8 mouse cellular contexts compared by ENCODE assay signal in genomic region chr2:55818220-55818619, GRCm38 (mm10).
DNase-seq lines count a peak whose midpoint lies in the region; ATAC-seq and TF ChIP-seq lines count a peak whose summit lies in the region.

No protein-coding gene starts in this region.

- H3K4me1 ChIP-seq in heart, embryonic 11.5 days (ENCODE audit: control insufficient read depth, insufficient read depth, low read length): no peaks in the 10 kb centered on the region
- H3K4me1 ChIP-seq in forebrain, embryonic 15.5 days: peaks cover 9% of the 10 kb centered on the region; the same call in 1 of the 2 replicates
- H3K4me1 ChIP-seq in neural tube, embryonic 12.5 days: peaks cover 3% of the 10 kb centered on the region; the same call in 1 of the 2 replicates

- ATAC-seq in heart, embryonic 11.5 days (replicated peaks; ENCODE audit: insufficient number of reproducible peaks, low FRiP score, low TSS enrichment): no peak
- peak; percentile 96 for ATAC-seq in forebrain, embryonic 15.5 days (replicated peaks)
- ATAC-seq in neural tube, embryonic 12.5 days (ENCODE audit: low FRiP score, low read depth): peak; percentile 81

- peak overlapping the region; percentile 29 for H3K4me2 ChIP-seq in heart, embryonic 11.5 days
- H3K4me2 ChIP-seq in forebrain, embryonic 15.5 days (replicated peaks): peak overlapping the region; percentile 33
- H3K4me2 ChIP-seq in neural tube, embryonic 12.5 days (replicated peaks): peak overlapping the region; percentile 33; the same call in 1 of the 2 replicates

- no peak overlapping the region for H3K9ac ChIP-seq in heart, embryonic 11.5 days (ENCODE audit: low read depth, low read length)
- no peak overlapping the region for H3K9ac ChIP-seq in forebrain, embryonic 15.5 days (replicated peaks)
- H3K9ac ChIP-seq in neural tube, embryonic 12.5 days: no peak overlapping the region

- no peak for DNase-seq in heart, adult 9 months (ENCODE audit: low spot score in 2 of 2)
- peak; percentile 95 for DNase-seq in brain, embryonic 14.5 days (ENCODE audit: low read depth)
- peak; percentile 36 to 46 for DNase-seq in layer of hippocampus, postnatal 10 days (ENCODE audit: low spot score in 2 of 2)
- DNase-seq in ovary, postnatal 14 days (ENCODE audit: low spot score): no peak
- DNase-seq in kidney, adult 8-10 months: no peak

- no peak for TF ChIP-seq CTCF in brain, embryonic 14.5 days (IDR thresholded peaks at IDR 0.05; ENCODE audit: borderline replicate concordance, extremely low read depth, insufficient read depth, insufficient read length)

- no peak overlapping the region for H3K4me3 ChIP-seq in heart, embryonic 11.5 days (ENCODE audit: low read depth, low read length)
- no peak overlapping the region for H3K4me3 ChIP-seq in forebrain, embryonic 15.5 days
- H3K4me3 ChIP-seq in neural tube, embryonic 12.5 days: no peak overlapping the region

- no peaks in the 10 kb centered on the region for H3K27me3 ChIP-seq in heart, embryonic 11.5 days (ENCODE audit: control insufficient read depth, insufficient read depth, low read length)
- no peaks in the 10 kb centered on the region for H3K27me3 ChIP-seq in forebrain, embryonic 15.5 days
- H3K27me3 ChIP-seq in neural tube, embryonic 12.5 days (replicated peaks): no peaks in the 10 kb centered on the region

- WGBS in heart, embryonic 11.5 days (ENCODE audit: insufficient replicate concordance): 37% methylated on average over 7 of the region's 7 CpGs
- WGBS in forebrain, embryonic 15.5 days: 7% methylated on average over 7 of the region's 7 CpGs
- WGBS in neural tube, embryonic 12.5 days: 23% methylated on average over 7 of the region's 7 CpGs

- no peaks in the 10 kb centered on the region for H3K36me3 ChIP-seq in heart, embryonic 11.5 days (ENCODE audit: control insufficient read depth, insufficient read depth, low read length)
- no peaks in the 10 kb centered on the region for H3K36me3 ChIP-seq in forebrain, embryonic 15.5 days
- no peaks in the 10 kb centered on the region for H3K36me3 ChIP-seq in neural tube, embryonic 12.5 days

- no peak for TF ChIP-seq POLR2A in brain, embryonic 14.5 days (IDR thresholded peaks at IDR 0.05; ENCODE audit: borderline replicate concordance, extremely low read depth, insufficient read depth, insufficient read length, poor library complexity, severe bottlenecking)

- no peak overlapping the region for H3K27ac ChIP-seq in heart, embryonic 11.5 days (ENCODE audit: low read depth, low read length)
- H3K27ac ChIP-seq in forebrain, embryonic 15.5 days (replicated peaks): peak overlapping the region; percentile 81
- no peak overlapping the region for H3K27ac ChIP-seq in neural tube, embryonic 12.5 days

- no peaks in the 10 kb centered on the region for H3K9me3 ChIP-seq in heart, embryonic 11.5 days (replicated peaks; ENCODE audit: control insufficient read depth, low read length)
- H3K9me3 ChIP-seq in forebrain, embryonic 15.5 days: no peaks in the 10 kb centered on the region
- H3K9me3 ChIP-seq in neural tube, embryonic 12.5 days: no peaks in the 10 kb centered on the region

Comparison
In these comparisons a context has a peak if more than half of its experiments do, and no peak if none do; other contexts are left out.
1. DNase-seq: peak in brain, embryonic 14.5 days (single experiment) and layer of hippocampus, postnatal 10 days (2 of 2); none in heart, adult 9 months (0 of 2), ovary, postnatal 14 days (single experiment) and kidney, adult 8-10 months (0 of 2).
2. Peak in every context shown above with its lines, with median percentiles within 50 percentile points of each other: H3K4me2 ChIP-seq.